Mouse (Mus musculus): ENCODE data around the gene Slc15a5. TPM values are rescaled to one million over a fixed set of nuclear protein-coding genes. Genes with fewer than 3 reads are reported as not detected.

Slc15a5 gene
- polyA plus RNA-seq, 1 experiment = 0.20 TPM

GRCm38 (mm10) chr6:137960023-137960778 is 119.5 kb downstream of the Slc15a5 start:
- no peaks in the 10 kb centered on the region for H3K36me3 ChIP-seq (ENCODE audit: control insufficient read depth, insufficient read depth, low read length)
- no peak for TF ChIP-seq POLR2A (IDR thresholded peaks at IDR 0.05; ENCODE audit: control insufficient read depth, low read depth, low read length)
- TF ChIP-seq CTCF (IDR thresholded peaks at IDR 0.05; ENCODE audit: control insufficient read depth, insufficient read depth, insufficient replicate concordance, low read depth, low read length) = no peak

GRCm38 (mm10) chr6:137957630-137958029 is 122.1 kb downstream of the Slc15a5 start:
- Histone ChIP-seq H3K4me3 (ENCODE audit: control insufficient read depth, low read depth, low read length) (no peak overlapping the region), H3K27ac (ENCODE audit: control insufficient read depth, insufficient read depth, low read depth, low read length) (no peak overlapping the region), H3K36me3 (ENCODE audit: control insufficient read depth, insufficient read depth, low read length) (no peaks in the 10 kb centered on the region), H3K27me3 (ENCODE audit: control insufficient read depth, insufficient read depth, low read length) (no peaks in the 10 kb centered on the region), H3K4me1 (ENCODE audit: control insufficient read depth, insufficient read depth, low read length) (no peaks in the 10 kb centered on the region)
- no peak for TF ChIP-seq CTCF (IDR thresholded peaks at IDR 0.05; ENCODE audit: control insufficient read depth, insufficient read depth, insufficient replicate concordance, low read depth, low read length)
- no peak for TF ChIP-seq POLR2A (IDR thresholded peaks at IDR 0.05; ENCODE audit: control insufficient read depth, low read depth, low read length)

More at GRCm38 (mm10) chr6:137960023-137960778, 119.5 kb downstream of the Slc15a5 start:
- Histone ChIP-seq H3K4me1 (ENCODE audit: control insufficient read depth, insufficient read depth, low read length) (no peaks in the 10 kb centered on the region), H3K27ac (ENCODE audit: control insufficient read depth, insufficient read depth, low read depth, low read length) (no peak overlapping the region), H3K27me3 (ENCODE audit: control insufficient read depth, insufficient read depth, low read length) (no peaks in the 10 kb centered on the region), H3K4me3 (ENCODE audit: control insufficient read depth, low read depth, low read length) (no peak overlapping the region)

- TF ChIP-seq CTCF (IDR thresholded peaks at IDR 0.05; ENCODE audit: control insufficient read depth, insufficient read depth, insufficient replicate concordance, low read depth, low read length) (no peak), POLR2A (IDR thresholded peaks at IDR 0.05; ENCODE audit: control insufficient read depth, low read depth, low read length) (no peak)
- H3K4me3 ChIP-seq (ENCODE audit: control insufficient read depth, low read depth, low read length) = no peak overlapping the region
These were observed 122.8 kb downstream of the Slc15a5 start for GRCm38 (mm10) chr6:137956783-137957429.

GRCm38 (mm10) chr6:137946520-137946919 is 133.2 kb downstream of the Slc15a5 start:
- H3K27ac ChIP-seq (ENCODE audit: control insufficient read depth, insufficient read depth, low read depth, low read length) = no peak overlapping the region
- H3K36me3 ChIP-seq (ENCODE audit: control insufficient read depth, insufficient read depth, low read length) = no peaks in the 10 kb centered on the region
- no peaks in the 10 kb centered on the region; the same call in 1 of the 2 replicates for H3K4me1 ChIP-seq (ENCODE audit: control insufficient read depth, insufficient read depth, low read length)
- TF ChIP-seq POLR2A (IDR thresholded peaks at IDR 0.05; ENCODE audit: control insufficient read depth, low read depth, low read length) (no peak), CTCF (IDR thresholded peaks at IDR 0.05; ENCODE audit: control insufficient read depth, insufficient read depth, insufficient replicate concordance, low read depth, low read length) (no peak)
- H3K4me3 ChIP-seq (ENCODE audit: control insufficient read depth, low read depth, low read length) = no peak overlapping the region
- no peaks in the 10 kb centered on the region for H3K27me3 ChIP-seq (ENCODE audit: control insufficient read depth, insufficient read depth, low read length)

More at GRCm38 (mm10) chr6:137956783-137957429, 122.8 kb downstream of the Slc15a5 start:
- Histone ChIP-seq H3K27me3 (ENCODE audit: control insufficient read depth, insufficient read depth, low read length) (no peaks in the 10 kb centered on the region), H3K4me1 (ENCODE audit: control insufficient read depth, insufficient read depth, low read length) (no peaks in the 10 kb centered on the region), H3K36me3 (ENCODE audit: control insufficient read depth, insufficient read depth, low read length) (no peaks in the 10 kb centered on the region), H3K27ac (ENCODE audit: control insufficient read depth, insufficient read depth, low read depth, low read length) (no peak overlapping the region)

GRCm38 (mm10) chr6:137940374-137941218 is 139.1 kb downstream of the Slc15a5 start:
- Histone ChIP-seq H3K27me3 (ENCODE audit: control insufficient read depth, insufficient read depth, low read length) (no peaks in the 10 kb centered on the region), H3K4me1 (ENCODE audit: control insufficient read depth, insufficient read depth, low read length) (no peaks in the 10 kb centered on the region), H3K4me3 (ENCODE audit: control insufficient read depth, low read depth, low read length) (no peak overlapping the region), H3K27ac (ENCODE audit: control insufficient read depth, insufficient read depth, low read depth, low read length) (no peak overlapping the region), H3K36me3 (ENCODE audit: control insufficient read depth, insufficient read depth, low read length) (no peaks in the 10 kb centered on the region)
- TF ChIP-seq CTCF (IDR thresholded peaks at IDR 0.05; ENCODE audit: control insufficient read depth, insufficient read depth, insufficient replicate concordance, low read depth, low read length) = no peak
- no peak for TF ChIP-seq POLR2A (IDR thresholded peaks at IDR 0.05; ENCODE audit: control insufficient read depth, low read depth, low read length)

- Histone ChIP-seq H3K4me1 (ENCODE audit: control insufficient read depth, insufficient read depth, low read length) (no peaks in the 10 kb centered on the region), H3K27ac (ENCODE audit: control insufficient read depth, insufficient read depth, low read depth, low read length) (no peak overlapping the region), H3K27me3 (ENCODE audit: control insufficient read depth, insufficient read depth, low read length) (no peaks in the 10 kb centered on the region), H3K36me3 (ENCODE audit: control insufficient read depth, insufficient read depth, low read length) (no peaks in the 10 kb centered on the region), H3K4me3 (ENCODE audit: control insufficient read depth, low read depth, low read length) (no peak overlapping the region)
- TF ChIP-seq CTCF (IDR thresholded peaks at IDR 0.05; ENCODE audit: control insufficient read depth, insufficient read depth, insufficient replicate concordance, low read depth, low read length) (no peak), POLR2A (IDR thresholded peaks at IDR 0.05; ENCODE audit: control insufficient read depth, low read depth, low read length) (no peak)
These were observed 142.2 kb downstream of the Slc15a5 start for GRCm38 (mm10) chr6:137937541-137937940.

- no peak overlapping the region for H3K27ac ChIP-seq (ENCODE audit: control insufficient read depth, insufficient read depth, low read depth, low read length)
- no peaks in the 10 kb centered on the region for H3K27me3 ChIP-seq (ENCODE audit: control insufficient read depth, insufficient read depth, low read length)
- H3K36me3 ChIP-seq (ENCODE audit: control insufficient read depth, insufficient read depth, low read length) = no peaks in the 10 kb centered on the region
- H3K4me1 ChIP-seq (ENCODE audit: control insufficient read depth, insufficient read depth, low read length) = no peaks in the 10 kb centered on the region
- TF ChIP-seq CTCF (IDR thresholded peaks at IDR 0.05; ENCODE audit: control insufficient read depth, insufficient read depth, insufficient replicate concordance, low read depth, low read length) (no peak), POLR2A (IDR thresholded peaks at IDR 0.05; ENCODE audit: control insufficient read depth, low read depth, low read length) (no peak)
- H3K4me3 ChIP-seq (ENCODE audit: control insufficient read depth, low read depth, low read length) = no peak overlapping the region
These were observed 143.4 kb downstream of the Slc15a5 start for GRCm38 (mm10) chr6:137936268-137936667.
